Mouse (Mus musculus): ENCODE measurements at regions not wholly inside any gene's neighbourhood (a gene's known extent, or its start where the extent isn't known, plus 50 kb on each side); places are given as distances from the start of the nearest gene placed in this dataset.

- H3K36me3 ChIP-seq (ENCODE audit: control insufficient read depth in 1 of 2, insufficient read depth in 2 of 2, low read length in 2 of 2), result no peaks in the 10 kb centered on the region
- DNase-seq (ENCODE audit: low read depth, low spot score), result no peak
- H3K27ac ChIP-seq (ENCODE audit: control insufficient read depth, low read depth, low read length), result no peak overlapping the region
- H3K4me1 ChIP-seq (ENCODE audit: control insufficient read depth in 1 of 2, insufficient read depth in 2 of 2, low read length in 2 of 2), result no peaks in the 10 kb centered on the region
- H3K4me3 ChIP-seq (ENCODE audit: control insufficient read depth in 1 of 2, insufficient read depth in 1 of 2, low read depth in 2 of 2, low read length in 2 of 2), result no peak overlapping the region
- no peak overlapping the region for H3K9ac ChIP-seq (ENCODE audit: control insufficient read depth, low read depth, low read length, poor library complexity, severe bottlenecking)
- H3K27me3 ChIP-seq (ENCODE audit: control insufficient read depth in 1 of 2, insufficient read depth in 2 of 2, low read length in 2 of 2), result no peaks in the 10 kb centered on the region
- no peaks in the 10 kb centered on the region for H3K9me3 ChIP-seq (replicated peaks; ENCODE audit: insufficient read depth, low read length)
- TF ChIP-seq ZNF384 (IDR thresholded peaks at IDR 0.05; ENCODE audit: low read depth, low read length), result no peak
- TF ChIP-seq MAZ (IDR thresholded peaks at IDR 0.05; ENCODE audit: low read depth, low read length), result no peak
- no peak for TF ChIP-seq E2F4 (IDR thresholded peaks at IDR 0.05; ENCODE audit: borderline replicate concordance, low read depth, low read length)
- no peak for TF ChIP-seq GABPA (IDR thresholded peaks at IDR 0.05; ENCODE audit: low read depth, low read length)
- no peak for TF ChIP-seq TAL1 (IDR thresholded peaks at IDR 0.05; ENCODE audit: low read length)
- no peak for TF ChIP-seq MYB (IDR thresholded peaks at IDR 0.05; ENCODE audit: low read depth, low read length)
- TF ChIP-seq ZC3H11A (IDR thresholded peaks at IDR 0.05; ENCODE audit: low read depth, low read length), result no peak
- no peak for TF ChIP-seq CTCF (IDR thresholded peaks at IDR 0.05 in 2 of 3, conservative IDR thresholded peaks at IDR 0.05 in 1 of 3; ENCODE audit: control insufficient read depth in 1 of 3, insufficient read depth in 1 of 3, low read depth in 2 of 3, low read length in 3 of 3, poor library complexity in 1 of 3, severe bottlenecking in 1 of 3)
- TF ChIP-seq JUND (IDR thresholded peaks at IDR 0.05; ENCODE audit: low read depth, low read length), result no peak
- H3K79me2 ChIP-seq (ENCODE audit: control insufficient read depth, insufficient read depth, low read length, poor library complexity), result no peaks in the 10 kb centered on the region
These were observed 235.2 kb downstream of the Cbln1 start for GRCm38 (mm10) chr8:87237181-87237580.

- Histone ChIP-seq H3K27me3 (ENCODE audit: control insufficient read depth in 1 of 2, insufficient read depth in 2 of 2, low read length in 2 of 2) (no peaks in the 10 kb centered on the region), H3K9me3 (replicated peaks; ENCODE audit: insufficient read depth, low read length) (no peaks in the 10 kb centered on the region)
These were observed 236.0 kb downstream of the Cbln1 start for GRCm38 (mm10) chr8:87236438-87236837.

GRCm38 (mm10) chr8:87235341-87236075, 236.9 kb downstream of the Cbln1 start:
- no peak for TF ChIP-seq TBP (IDR thresholded peaks at IDR 0.05; ENCODE audit: low read depth, low read length)
- no peak for TF ChIP-seq ZKSCAN1 (IDR thresholded peaks at IDR 0.05; ENCODE audit: low read depth, low read length)
- TF ChIP-seq TCF12 (IDR thresholded peaks at IDR 0.05; ENCODE audit: low read depth, low read length), result no peak
- no peak for TF ChIP-seq HCFC1 (IDR thresholded peaks at IDR 0.05; ENCODE audit: low read depth, low read length)
- no peak for TF ChIP-seq MAZ (IDR thresholded peaks at IDR 0.05; ENCODE audit: low read depth, low read length)
- no peak for TF ChIP-seq USF1 (IDR thresholded peaks at IDR 0.05; ENCODE audit: low read depth, low read length)
- no peak for TF ChIP-seq POLR2AphosphoS5 (IDR thresholded peaks at IDR 0.05; ENCODE audit: borderline replicate concordance, low read depth, low read length)
- H3K9ac ChIP-seq (ENCODE audit: control insufficient read depth, low read depth, low read length, poor library complexity, severe bottlenecking), result no peak overlapping the region
- no peaks in the 10 kb centered on the region for H3K36me3 ChIP-seq (ENCODE audit: control insufficient read depth in 1 of 2, insufficient read depth in 2 of 2, low read length in 2 of 2)
- no peak for DNase-seq (ENCODE audit: low read depth, low spot score)
- H3K9me3 ChIP-seq (replicated peaks; ENCODE audit: insufficient read depth, low read length), result no peaks in the 10 kb centered on the region
- H3K79me2 ChIP-seq (ENCODE audit: control insufficient read depth, insufficient read depth, low read length, poor library complexity), result no peaks in the 10 kb centered on the region
- no peaks in the 10 kb centered on the region for H3K27me3 ChIP-seq (ENCODE audit: control insufficient read depth in 1 of 2, insufficient read depth in 2 of 2, low read length in 2 of 2)
- H3K4me1 ChIP-seq (ENCODE audit: control insufficient read depth in 1 of 2, insufficient read depth in 2 of 2, low read length in 2 of 2), result no peaks in the 10 kb centered on the region
- H3K4me3 ChIP-seq (ENCODE audit: control insufficient read depth in 1 of 2, insufficient read depth in 1 of 2, low read depth in 2 of 2, low read length in 2 of 2), result no peak overlapping the region
- no peak overlapping the region for H3K27ac ChIP-seq (ENCODE audit: control insufficient read depth, low read depth, low read length)

More at GRCm38 (mm10) chr8:87236438-87236837, 236.0 kb downstream of the Cbln1 start:
- H3K4me1 ChIP-seq (ENCODE audit: control insufficient read depth in 1 of 2, insufficient read depth in 2 of 2, low read length in 2 of 2), result no peaks in the 10 kb centered on the region
- H3K79me2 ChIP-seq (ENCODE audit: control insufficient read depth, insufficient read depth, low read length, poor library complexity), result no peaks in the 10 kb centered on the region
- DNase-seq (ENCODE audit: low read depth, low spot score), result no peak
- H3K9ac ChIP-seq (ENCODE audit: control insufficient read depth, low read depth, low read length, poor library complexity, severe bottlenecking), result no peak overlapping the region
- no peak for TF ChIP-seq GATA1 (IDR thresholded peaks at IDR 0.05; ENCODE audit: low read depth, low read length)
- no peak for TF ChIP-seq POLR2AphosphoS5 (IDR thresholded peaks at IDR 0.05; ENCODE audit: borderline replicate concordance, low read depth, low read length)
- TF ChIP-seq ELF1 (IDR thresholded peaks at IDR 0.05; ENCODE audit: low read depth, low read length), result no peak
- TF ChIP-seq BHLHE40 (IDR thresholded peaks at IDR 0.05; ENCODE audit: borderline replicate concordance, low read depth, low read length), result no peak
- no peak overlapping the region for H3K27ac ChIP-seq (ENCODE audit: control insufficient read depth, low read depth, low read length)
- H3K4me3 ChIP-seq (ENCODE audit: control insufficient read depth in 1 of 2, insufficient read depth in 1 of 2, low read depth in 2 of 2, low read length in 2 of 2), result no peak overlapping the region
- no peaks in the 10 kb centered on the region for H3K36me3 ChIP-seq (ENCODE audit: control insufficient read depth in 1 of 2, insufficient read depth in 2 of 2, low read length in 2 of 2)
